In the genomic region with DNA sequence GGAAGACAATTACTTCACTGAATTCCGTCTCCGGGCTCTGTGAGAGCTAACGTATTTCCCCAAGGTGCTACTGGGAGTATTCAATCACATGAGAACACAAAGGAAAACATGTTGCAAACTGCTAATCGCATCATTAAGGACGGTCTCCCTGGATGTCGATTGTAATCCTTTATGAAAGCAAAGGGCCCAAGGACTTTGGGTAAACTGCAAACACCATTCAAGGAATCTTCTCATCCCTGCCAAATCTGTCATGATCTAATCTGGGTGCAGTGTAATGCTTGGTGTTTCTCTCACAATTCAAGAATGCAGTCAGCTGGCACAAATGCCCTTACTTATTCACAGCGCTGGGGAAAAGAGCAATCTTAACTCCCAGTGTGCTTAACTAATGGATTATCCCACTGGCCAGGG, we compare ENCODE assay signal across 16 mouse cellular contexts.
DNase-seq lines count a peak whose midpoint lies in the region; ATAC-seq lines count a peak whose summit lies in the region.
"Had no signal": no experiment of that assay in that cellular context is flagged by ENCODE, and none has a peak within 500 bp of the region (broad histone marks: within the 10 kb centered on the region; RNA-seq: fewer than 3 reads in every experiment).

No protein-coding gene starts in this region.

- WGBS in neural tube, embryonic 11.5 days = 61% methylated on average over 7 of the region's 7 CpGs
- WGBS in limb, embryonic 10.5 days = 87% methylated on average over 7 of the region's 7 CpGs
- WGBS in intestine, embryonic 15.5 days = 80% methylated on average over 7 of the region's 7 CpGs

- no peaks in the 10 kb centered on the region for H3K36me3 ChIP-seq in neural tube, embryonic 11.5 days (ENCODE audit: control insufficient read depth, insufficient read depth, low read length)
- H3K36me3 ChIP-seq in limb, embryonic 10.5 days = no peaks in the 10 kb centered on the region
- no peaks in the 10 kb centered on the region for H3K36me3 ChIP-seq in intestine, embryonic 15.5 days
- H3K36me3 ChIP-seq: G1E had no signal

- no peak overlapping the region for H3K4me3 ChIP-seq in neural tube, embryonic 11.5 days (ENCODE audit: low read depth, low read length)
- no peak overlapping the region for H3K4me3 ChIP-seq in limb, embryonic 10.5 days
- H3K4me3 ChIP-seq in intestine, embryonic 15.5 days (replicated peaks) = no peak overlapping the region

- H3K9ac ChIP-seq in neural tube, embryonic 11.5 days (ENCODE audit: low read length) = no peak overlapping the region; the same call in 1 of the 2 replicates
- H3K9ac ChIP-seq in intestine, embryonic 15.5 days = no peak overlapping the region

- peak; percentile 50; the same call in 1 of the 2 replicates for ATAC-seq in neural tube, embryonic 11.5 days (ENCODE audit: insufficient read depth, low FRiP score, low TSS enrichment)
- ATAC-seq in intestine, embryonic 15.5 days = no peak

- H3K4me1 ChIP-seq in neural tube, embryonic 11.5 days (ENCODE audit: control insufficient read depth, insufficient read depth, low read length) = peaks cover 7% of the 10 kb centered on the region
- H3K4me1 ChIP-seq in limb, embryonic 10.5 days = peaks cover 30% of the 10 kb centered on the region
- no peaks in the 10 kb centered on the region for H3K4me1 ChIP-seq in intestine, embryonic 15.5 days (replicated peaks)

- peak; percentile 71 for DNase-seq in heart, adult 11 months
- no peak for DNase-seq in heart, postnatal 14 days
- no peak for DNase-seq in neural tube, embryonic 11.5 days (ENCODE audit: low spot score)
- DNase-seq in neural tube, embryonic 10.5 days (ENCODE audit: extremely low spot score, low spot score) = no peak
- DNase-seq in limb, embryonic 10.5 days (ENCODE audit: low spot score) = peak; percentile 16
- no peak for DNase-seq in thymus, postnatal 25 days
- no peak for DNase-seq in thymus, postnatal 10 days (ENCODE audit: low spot score in 2 of 2)
- DNase-seq: B cell, adult 2 months; cerebellum, postnatal 14 days; gastrocnemius, postnatal 10 days; kidney, postnatal 25 days; lung, postnatal 10 days; thymus, postnatal 36 days had no signal

- no peaks in the 10 kb centered on the region for H3K27me3 ChIP-seq in neural tube, embryonic 11.5 days (ENCODE audit: control insufficient read depth, insufficient read depth, low read length)
- H3K27me3 ChIP-seq in limb, embryonic 10.5 days (ENCODE audit: low read depth, poor library complexity, severe bottlenecking) = 0 out of 2 replicates have a peak, but pooled peaks cover 3% of the 10 kb centered on the region
- H3K27me3 ChIP-seq in intestine, embryonic 15.5 days (replicated peaks) = no peaks in the 10 kb centered on the region

- intact Hi-C loops in heart, postnatal 14 days (cut with DNase I) = no loop called here

- H3K4me2 ChIP-seq in neural tube, embryonic 11.5 days (ENCODE audit: low read depth) = no peak overlapping the region
- H3K4me2 ChIP-seq in intestine, embryonic 15.5 days (replicated peaks) = no peak overlapping the region
- H3K4me2 ChIP-seq: liver, embryonic 11.5 days had no signal

- no peaks in the 10 kb centered on the region for H3K9me3 ChIP-seq in neural tube, embryonic 11.5 days (ENCODE audit: control insufficient read depth, low read length)
- no peaks in the 10 kb centered on the region for H3K9me3 ChIP-seq in limb, embryonic 10.5 days (replicated peaks)
- H3K9me3 ChIP-seq in intestine, embryonic 15.5 days = no peaks in the 10 kb centered on the region
- H3K9me3 ChIP-seq: G1E had no signal

- no peak overlapping the region for H3K27ac ChIP-seq in neural tube, embryonic 11.5 days (ENCODE audit: low read depth, low read length)
- no peak overlapping the region for H3K27ac ChIP-seq in limb, embryonic 10.5 days
- no peak overlapping the region for H3K27ac ChIP-seq in intestine, embryonic 15.5 days

Comparison
In these comparisons a context has a peak if more than half of its experiments do, and no peak if none do; other contexts are left out.
1. DNase-seq: peak in heart, adult 11 months (single experiment) and limb, embryonic 10.5 days (single experiment); none in heart, postnatal 14 days (0 of 2), neural tube, embryonic 11.5 days (single experiment), neural tube, embryonic 10.5 days (single experiment), thymus, postnatal 25 days (single experiment) and thymus, postnatal 10 days (0 of 2).